Mouse (Mus musculus): ENCODE data around the gene Omp. TPM values are rescaled to one million over a fixed set of nuclear protein-coding genes. Genes with fewer than 3 reads are reported as not detected.

Omp gene
- polyA plus RNA-seq, 1 experiment from 2014 or later: 0.38 TPM

GRCm38 (mm10) chr7:98172661-98173060, 27.4 kb upstream of the Omp start:
- Histone ChIP-seq H3K36me3 (ENCODE audit: insufficient read depth, low read length) (no peaks in the 10 kb centered on the region), H3K9me3 (replicated peaks; ENCODE audit: low read length) (no peaks in the 10 kb centered on the region), H3K27ac (peak overlapping the region; percentile 58; the same call in 1 of the 2 replicates), H3K4me3 (replicated peaks; ENCODE audit: low read depth, low read length) (no peak overlapping the region), H3K4me1 (replicated peaks; ENCODE audit: insufficient read depth, low read length) (peaks cover 17% of the 10 kb centered on the region), H3K9ac (ENCODE audit: low read depth, low read length) (no peak overlapping the region), H3K4me2 (ENCODE audit: low read length) (no peak overlapping the region), H3K27me3 (ENCODE audit: insufficient read depth, low read length) (no peaks in the 10 kb centered on the region)
- no peak for TF ChIP-seq CTCF (IDR thresholded peaks at IDR 0.05; ENCODE audit: low read depth)
- WGBS: 68% methylated on average over 8 of the region's 8 CpGs
- ATAC-seq (replicated peaks; ENCODE audit: low FRiP score, low read depth) (no peak), DNase-seq (ENCODE audit: low spot score) (no peak)

GRCm38 (mm10) chr7:98171141-98172073, 26.1 kb upstream of the Omp start:
- no peak overlapping the region for H3K4me2 ChIP-seq (ENCODE audit: low read length)
- no peak for DNase-seq (ENCODE audit: low spot score)
- WGBS: 68% methylated on average over 6 of the region's 6 CpGs
- ATAC-seq (replicated peaks; ENCODE audit: low FRiP score, low read depth): peak; percentile 52; the same call in 1 of the 2 replicates
- no peaks in the 10 kb centered on the region for H3K27me3 ChIP-seq (ENCODE audit: insufficient read depth, low read length)
- H3K4me1 ChIP-seq (replicated peaks; ENCODE audit: insufficient read depth, low read length): peaks cover 13% of the 10 kb centered on the region; the same call in 1 of the 2 replicates
- H3K9ac ChIP-seq (ENCODE audit: low read depth, low read length): no peak overlapping the region
- H3K9me3 ChIP-seq (replicated peaks; ENCODE audit: low read length): no peaks in the 10 kb centered on the region
- peak overlapping the region; percentile 47 for H3K27ac ChIP-seq
- no peak for TF ChIP-seq CTCF (IDR thresholded peaks at IDR 0.05; ENCODE audit: low read depth)
- no peaks in the 10 kb centered on the region for H3K36me3 ChIP-seq (ENCODE audit: insufficient read depth, low read length)
- no peak overlapping the region for H3K4me3 ChIP-seq (replicated peaks; ENCODE audit: low read depth, low read length)

- 33% methylated on average over 10 of the region's 10 CpGs for whole genome bisulfite sequencing
- DNase-seq (ENCODE audit: low spot score) (no peak), ATAC-seq (replicated peaks; ENCODE audit: low FRiP score, low read depth) (peak; percentile 69)
- Histone ChIP-seq H3K36me3 (ENCODE audit: insufficient read depth, low read length) (no peaks in the 10 kb centered on the region), H3K9me3 (replicated peaks; ENCODE audit: low read length) (no peaks in the 10 kb centered on the region), H3K4me2 (ENCODE audit: low read length) (no peak overlapping the region), H3K27me3 (ENCODE audit: insufficient read depth, low read length) (no peaks in the 10 kb centered on the region), H3K27ac (peak overlapping the region; percentile 75), H3K4me1 (replicated peaks; ENCODE audit: insufficient read depth, low read length) (peaks cover 35% of the 10 kb centered on the region), H3K4me3 (replicated peaks; ENCODE audit: low read depth, low read length) (no peak overlapping the region), H3K9ac (ENCODE audit: low read depth, low read length) (peak overlapping the region; percentile 36; the same call in 1 of the 2 replicates)
- peak; percentile 20; the same call in 1 of the 2 replicates for TF ChIP-seq CTCF (IDR thresholded peaks at IDR 0.05; ENCODE audit: low read depth)
Measured at GRCm38 (mm10) chr7:98164999-98165528, 19.8 kb upstream of the Omp start.

- H3K4me3 ChIP-seq (replicated peaks; ENCODE audit: low read depth, low read length): no peak overlapping the region
- H3K27ac ChIP-seq: peak overlapping the region; percentile 75
- H3K9ac ChIP-seq (ENCODE audit: low read depth, low read length): no peak overlapping the region
- H3K4me2 ChIP-seq (ENCODE audit: low read length): no peak overlapping the region
- no peaks in the 10 kb centered on the region for H3K9me3 ChIP-seq (replicated peaks; ENCODE audit: low read length)
- no peaks in the 10 kb centered on the region for H3K36me3 ChIP-seq (ENCODE audit: insufficient read depth, low read length)
- H3K27me3 ChIP-seq (ENCODE audit: insufficient read depth, low read length): no peaks in the 10 kb centered on the region
- DNase-seq (ENCODE audit: low spot score) (no peak), ATAC-seq (replicated peaks; ENCODE audit: low FRiP score, low read depth) (no peak)
- H3K4me1 ChIP-seq (replicated peaks; ENCODE audit: insufficient read depth, low read length): peaks cover 36% of the 10 kb centered on the region
- 75% methylated on average over 9 of the region's 9 CpGs for WGBS
- TF ChIP-seq CTCF (IDR thresholded peaks at IDR 0.05; ENCODE audit: low read depth): no peak
Measured at GRCm38 (mm10) chr7:98164382-98164998, 19.2 kb upstream of the Omp start.

- no peak for DNase-seq (ENCODE audit: low spot score)
- H3K9ac ChIP-seq (ENCODE audit: low read depth, low read length): no peak overlapping the region
- peaks cover 39% of the 10 kb centered on the region for H3K4me1 ChIP-seq (replicated peaks; ENCODE audit: insufficient read depth, low read length)
- H3K4me2 ChIP-seq (ENCODE audit: low read length): no peak overlapping the region
- no peaks in the 10 kb centered on the region for H3K27me3 ChIP-seq (ENCODE audit: insufficient read depth, low read length)
- no peak overlapping the region for H3K4me3 ChIP-seq (replicated peaks; ENCODE audit: low read depth, low read length)
- peak overlapping the region; percentile 19; the same call in 1 of the 2 replicates for H3K27ac ChIP-seq
- no peaks in the 10 kb centered on the region for H3K36me3 ChIP-seq (ENCODE audit: insufficient read depth, low read length)
- TF ChIP-seq CTCF (IDR thresholded peaks at IDR 0.05; ENCODE audit: low read depth): no peak
- ATAC-seq (replicated peaks; ENCODE audit: low FRiP score, low read depth): no peak
- H3K9me3 ChIP-seq (replicated peaks; ENCODE audit: low read length): no peaks in the 10 kb centered on the region
- 54% methylated on average over 3 of the region's 3 CpGs for whole genome bisulfite sequencing
Measured at GRCm38 (mm10) chr7:98163700-98164099, 18.4 kb upstream of the Omp start.

- DNase-seq (ENCODE audit: low spot score) (no peak), ATAC-seq (replicated peaks; ENCODE audit: low FRiP score, low read depth) (no peak)
- Histone ChIP-seq H3K27ac (0 out of 2 replicates have a peak overlapping the region, but pooled peaks have one; percentile 6), H3K9me3 (replicated peaks; ENCODE audit: low read length) (no peaks in the 10 kb centered on the region), H3K27me3 (ENCODE audit: insufficient read depth, low read length) (no peaks in the 10 kb centered on the region), H3K4me3 (replicated peaks; ENCODE audit: low read depth, low read length) (no peak overlapping the region), H3K36me3 (ENCODE audit: insufficient read depth, low read length) (no peaks in the 10 kb centered on the region), H3K4me1 (replicated peaks; ENCODE audit: insufficient read depth, low read length) (peaks cover 43% of the 10 kb centered on the region), H3K9ac (ENCODE audit: low read depth, low read length) (no peak overlapping the region), H3K4me2 (ENCODE audit: low read length) (no peak overlapping the region)
- 55% methylated on average over 6 of the region's 6 CpGs for WGBS
- no peak for TF ChIP-seq CTCF (IDR thresholded peaks at IDR 0.05; ENCODE audit: low read depth)
Measured at GRCm38 (mm10) chr7:98162239-98162638, 16.9 kb upstream of the Omp start.

Measured in kidney, postnatal 0 days (tissue).